ENCODE assay signal across 1 mouse cellular context in the genomic region with DNA sequence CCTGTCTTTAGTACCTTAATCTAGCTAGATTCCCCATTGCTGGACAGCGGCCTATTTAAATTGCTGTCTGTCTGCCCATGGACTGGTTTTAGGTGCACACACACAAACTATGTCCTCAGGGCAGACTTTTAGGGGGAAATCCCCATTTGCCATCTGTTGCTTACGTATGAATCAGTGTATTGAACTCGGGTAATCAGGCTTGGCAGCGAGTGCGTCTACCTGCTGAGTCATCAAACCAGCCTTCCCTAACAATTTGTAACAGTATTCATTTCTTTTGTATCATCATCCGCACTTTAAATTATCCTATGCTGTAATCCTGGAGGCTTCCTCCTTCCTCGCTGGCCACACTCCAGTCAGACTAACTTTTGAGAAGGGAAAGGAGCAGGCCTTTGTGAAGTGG.
TF ChIP-seq lines count a peak whose summit lies in the region.

No protein-coding gene starts in this region.

TF ChIP-seq in C2C12, 6 proteins besides CTCF, POLR2A, EP300 and RAD21:
- no peak for TF ChIP-seq MYOG (IDR thresholded peaks at IDR 0.05; ENCODE audit: control insufficient read depth, extremely low read depth, insufficient read length)
- TF ChIP-seq MYOD1 (IDR thresholded peaks at IDR 0.05; ENCODE audit: control insufficient read depth, insufficient read length, low read depth) = peak; percentile 37
